In the genomic region with DNA sequence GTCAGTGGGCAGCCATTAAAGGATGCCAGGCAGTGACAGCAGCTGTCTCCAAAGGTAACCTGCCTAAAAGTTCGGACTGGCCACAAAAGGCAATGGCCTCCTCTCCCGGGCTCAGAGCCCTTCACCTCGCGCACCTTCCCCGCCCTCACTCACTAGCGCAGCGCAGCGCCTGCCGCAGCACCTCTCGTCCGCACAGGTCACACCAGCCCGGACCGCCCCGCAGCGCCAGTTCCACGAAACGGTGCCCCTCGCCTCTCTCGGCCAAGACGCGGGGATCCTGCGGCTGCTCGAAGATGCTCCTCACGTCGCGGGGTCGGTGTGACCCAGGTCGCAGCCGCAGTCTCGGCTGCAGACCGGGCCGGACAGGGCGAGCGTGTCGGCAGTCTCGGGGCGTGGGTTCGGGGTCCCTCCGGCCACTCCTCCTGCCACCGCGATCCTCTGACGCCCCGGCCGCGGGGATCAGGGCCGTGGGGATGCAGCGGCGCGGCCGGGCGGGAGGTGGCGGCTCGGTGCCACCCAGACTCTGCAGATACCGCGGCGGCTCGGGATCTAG, we compare ENCODE assay signal across 8 mouse cellular contexts. TPM values are rescaled to one million over a fixed set of nuclear protein-coding genes. Genes with fewer than 3 reads are reported as not detected.
A peak's percentile ranks its signal among the peaks of the same experiment; 100 is the strongest.
DNase-seq lines count a peak whose midpoint lies in the region; ATAC-seq and TF ChIP-seq lines count a peak whose summit lies in the region.

No protein-coding gene starts in this region.

- H3K4me2 ChIP-seq in forebrain, embryonic 14.5 days (ENCODE audit: low read length) = peak overlapping the region; percentile 94

- H3K27ac ChIP-seq in gastrocnemius, adult 2 months = peak overlapping the region; percentile 79
- no peak overlapping the region for H3K27ac ChIP-seq in thymus, adult 2 months (ENCODE audit: control insufficient read depth, insufficient read depth, low read length)
- no peak overlapping the region for H3K27ac ChIP-seq in forebrain, embryonic 14.5 days (ENCODE audit: low read depth, low read length)
- H3K27ac ChIP-seq in liver, adult 2 months (replicated peaks; ENCODE audit: insufficient read depth, low read depth, low read length) = peak overlapping the region; percentile 95

- TF ChIP-seq CTCF in gastrocnemius, adult 2 months (IDR thresholded peaks at IDR 0.05) = no peak
- 0 out of 2 replicates have a peak, but pooled peaks have one; percentile 11 for TF ChIP-seq CTCF in thymus, adult 2 months (IDR thresholded peaks at IDR 0.05; ENCODE audit: borderline replicate concordance, control insufficient read depth, extremely low read depth, insufficient read depth, low read length, poor library complexity)
- TF ChIP-seq CTCF in liver, adult 2 months (IDR thresholded peaks at IDR 0.05; ENCODE audit: low read depth, low read length) = no peak

- intact Hi-C loops in gastrocnemius, adult 2 months (cut with DNase I) = loop anchor here (5.0 kb wide), 2 partner anchors 37 to 127 kb away; no protein-coding TSS in a partner anchor

- no peaks in the 10 kb centered on the region for H3K9me3 ChIP-seq in forebrain, embryonic 14.5 days (replicated peaks; ENCODE audit: control insufficient read depth, low read length)

- H3K36me3 ChIP-seq in thymus, adult 2 months (ENCODE audit: control insufficient read depth, insufficient read depth, low read length) = no peaks in the 10 kb centered on the region
- H3K36me3 ChIP-seq in forebrain, embryonic 14.5 days (ENCODE audit: control insufficient read depth, insufficient read depth, low read length) = no peaks in the 10 kb centered on the region
- no peaks in the 10 kb centered on the region for H3K36me3 ChIP-seq in liver, adult 2 months (ENCODE audit: control insufficient read depth, insufficient read depth, low read length)

- H3K4me3 ChIP-seq in gastrocnemius, adult 2 months = peak overlapping the region; percentile 88
- peak overlapping the region; percentile 57 for H3K4me3 ChIP-seq in thymus, adult 2 months (ENCODE audit: control insufficient read depth, insufficient read depth, low read length)
- peak overlapping the region; percentile 60 for H3K4me3 ChIP-seq in forebrain, embryonic 14.5 days (ENCODE audit: low read depth, low read length)
- H3K4me3 ChIP-seq in liver, adult 2 months (ENCODE audit: insufficient read depth, low read depth, low read length) = peak overlapping the region; percentile 91

- peaks cover 15% of the 10 kb centered on the region for H3K4me1 ChIP-seq in thymus, adult 2 months (replicated peaks; ENCODE audit: control insufficient read depth, insufficient read depth, low read length)
- H3K4me1 ChIP-seq in forebrain, embryonic 14.5 days (ENCODE audit: control insufficient read depth, insufficient read depth, low read length) = peaks cover 5% of the 10 kb centered on the region
- H3K4me1 ChIP-seq in liver, adult 2 months (ENCODE audit: control insufficient read depth, insufficient read depth, low read length) = peaks cover 20% of the 10 kb centered on the region

- ATAC-seq in forebrain, embryonic 14.5 days = peak; percentile 33; the same call in 1 of the 2 replicates

- peaks cover 13% of the 10 kb centered on the region; the same call in 1 of the 2 replicates for H3K27me3 ChIP-seq in thymus, adult 2 months (ENCODE audit: control insufficient read depth, insufficient read depth, low read length)
- peaks cover 15% of the 10 kb centered on the region for H3K27me3 ChIP-seq in forebrain, embryonic 14.5 days (replicated peaks; ENCODE audit: control insufficient read depth, insufficient read depth, low read length)
- H3K27me3 ChIP-seq in liver, adult 2 months (ENCODE audit: control insufficient read depth, insufficient read depth, low read length) = no peaks in the 10 kb centered on the region

- TF ChIP-seq POLR2A in thymus, adult 2 months (IDR thresholded peaks at IDR 0.05; ENCODE audit: control insufficient read depth, extremely low read depth, insufficient read depth, low read length, poor library complexity) = no peak
- no peak for TF ChIP-seq POLR2A in liver, adult 2 months (IDR thresholded peaks at IDR 0.05; ENCODE audit: extremely low read depth, insufficient read depth, low read length)

- no peak for DNase-seq in gastrocnemius, adult 2 months
- no peak for DNase-seq in gastrocnemius, postnatal 4 days (ENCODE audit: low spot score in 2 of 2)
- DNase-seq in thymus, adult 2 months = no peak
- DNase-seq in thymus, adult 18-20 months = no peak
- DNase-seq in forebrain, embryonic 14.5 days (ENCODE audit: low spot score) = no peak
- DNase-seq in liver, adult 2 months (ENCODE audit: extremely low read depth, low read depth, low spot score) = no peak
- peak; percentile 39 for DNase-seq in right cerebral cortex, postnatal 4 days
- no peak for DNase-seq in gastrocnemius, adult 8-10 months (ENCODE audit: low spot score in 2 of 2)

- peaks cover 21% of the 10 kb centered on the region; the same call in 1 of the 2 replicates for H3K79me2 ChIP-seq in liver, adult 2 months (ENCODE audit: control insufficient read depth, insufficient read depth, low read length)

- 5% methylated on average over 57 of the region's 57 CpGs for WGBS in thymus, adult 2 months
- WGBS in forebrain, embryonic 14.5 days = under 1% methylated on average over 56 of the region's 57 CpGs
- 1% methylated on average over 57 of the region's 57 CpGs for WGBS in liver, adult 2 months

- peak overlapping the region; percentile 73 for H3K9ac ChIP-seq in forebrain, embryonic 14.5 days (ENCODE audit: low read length)
- peak overlapping the region; percentile 89 for H3K9ac ChIP-seq in liver, adult 2 months (ENCODE audit: low read depth, low read length)

RNA-seq across cellular contexts. Expression of gene Rassf5, which starts 0.4 kb away (rescaled TPM):
- 1 to 10 TPM in 1 of 2 experiments, under 1 TPM in 1; 0.71 to 1.1 TPM for total RNA-seq in gastrocnemius, adult 2 months (2021)
- 1 to 10 TPM; 6.4 to 7.9 TPM for total RNA-seq in gastrocnemius, postnatal 4 days (2021)
- 95.3 and 98.8 TPM in 2 replicates for polyA plus RNA-seq in thymus, adult 2 months (2012; rRNA removed)
- 1.0 and 1.2 TPM in 2 replicates for polyA plus RNA-seq in forebrain, embryonic 14.5 days (2014; fragmentation: Nextera tagmentation; extraction: Ambion mirVana)
- total RNA-seq in liver, adult 2 months (2014; rRNA removed) = 3.4 and 5.6 TPM in 2 replicates
- 6.1 and 8.4 TPM in 2 replicates for polyA plus RNA-seq in liver, adult 2 months (2012; rRNA removed)
- total RNA-seq in gastrocnemius, adult 8-10 months (2022) = 1 to 10 TPM in 1 of 4 experiments, under 1 TPM in 2, not detected in 1; 0.35 to 1.1 (median 0.39) TPM

RNA-seq across cellular contexts. Expression of gene Ikbke, which starts 34.8 kb away (rescaled TPM):
- 1 to 10 TPM in 1 of 2 experiments, under 1 TPM in 1; 0.46 to 1.1 TPM for total RNA-seq in gastrocnemius, adult 2 months (2021)
- total RNA-seq in gastrocnemius, postnatal 4 days (2021) = 1 to 10 TPM; 7.5 to 7.6 TPM
- polyA plus RNA-seq in thymus, adult 2 months (2012; rRNA removed) = 118 and 129 TPM in 2 replicates
- 0.29 and 0.72 TPM in 2 replicates for polyA plus RNA-seq in forebrain, embryonic 14.5 days (2014; fragmentation: Nextera tagmentation; extraction: Ambion mirVana)
- total RNA-seq in liver, adult 2 months (2014; rRNA removed) = 15.6 and 16.6 TPM in 2 replicates
- 14.4 and 20.7 TPM in 2 replicates for polyA plus RNA-seq in liver, adult 2 months (2012; rRNA removed)
- 1 to 10 TPM in 1 of 4 experiments, under 1 TPM in 2, not detected in 1; 0.41 to 1.4 (median 0.70) TPM for total RNA-seq in gastrocnemius, adult 8-10 months (2022)

Comparison
In these comparisons a context has a peak if more than half of its experiments do, and no peak if none do; other contexts are left out.
1. H3K27ac ChIP-seq: peak in gastrocnemius, adult 2 months (single experiment) and liver, adult 2 months (single experiment); none in thymus, adult 2 months (single experiment) and forebrain, embryonic 14.5 days (single experiment).
2. Peak in every context shown above with its lines, with median percentiles within 50 percentile points of each other: H3K4me3 ChIP-seq.